Mouse (Mus musculus) heart, embryonic 12.5 days (tissue): ENCODE data around the gene Npepl1. TPM values are rescaled to one million over a fixed set of nuclear protein-coding genes. Genes with fewer than 3 reads are reported as not detected.

Source experiments
- ATAC-seq: fragments of 200-750 bp; cut with Nextera tagmentation; 2 replicates; pipeline ENCODE4 v1.8.0; 2017; ENCODE audit warnings: moderate TSS enrichment, moderate library complexity; ENCODE audit not compliant: insufficient number of reproducible peaks, low FRiP score
- H3K27ac ChIP-seq: fragments of 300-500 bp; sonication (generic); 2 replicates; pipeline ENCODE4 v1.5.1; 2016; ENCODE audit warnings: mild to moderate bottlenecking, moderate library complexity; ENCODE audit not compliant: poor library complexity, severe bottlenecking
- H3K27me3 ChIP-seq: fragments of 300-500 bp; sonication (generic); replicated peaks from 2 replicates; pipeline ENCODE4 v1.6.1; 2016; ENCODE audit warnings: mild to moderate bottlenecking, moderate library complexity
- H3K36me3 ChIP-seq: fragments of 300-500 bp; sonication (generic); 2 replicates; pipeline ENCODE4 v1.6.1; 2016; ENCODE audit warnings: mild to moderate bottlenecking, moderate library complexity
- H3K4me1 ChIP-seq: fragments of 300-500 bp; sonication (generic); replicated peaks from 2 replicates; pipeline ENCODE4 v1.6.1; 2016; ENCODE audit warnings: mild to moderate bottlenecking
- H3K4me2 ChIP-seq: fragments of 300-500 bp; sonication (generic); 2 replicates; pipeline ENCODE4 v1.6.1; 2016; ENCODE audit warnings: mild to moderate bottlenecking, moderate library complexity
- H3K4me3 ChIP-seq: fragments of 300-500 bp; sonication (generic); 2 replicates; pipeline ENCODE4 v1.5.1; 2016; ENCODE audit warnings: mild to moderate bottlenecking
- H3K9ac ChIP-seq: fragments of 300-500 bp; sonication (generic); 2 replicates; pipeline ENCODE4 v1.6.1; 2016; ENCODE audit warnings: mild to moderate bottlenecking, moderate library complexity
- H3K9me3 ChIP-seq: fragments of 300-500 bp; sonication (generic); replicated peaks from 2 replicates; pipeline ENCODE4 v1.6.1; 2016; ENCODE audit warnings: mild to moderate bottlenecking, moderate library complexity
- WGBS: fragments of 180-500 bp; shearing (Covaris S2); methylation state at CpG from one replicate; pipeline ENCODE4 v1.1.7; 2016; 5-methylcytosine and 5-hydroxymethylcytosine counted together
- polyA plus RNA-seq: library from polyadenylated mRNA; unstranded; fragments of >200 nt; fragmentation: Nextera tagmentation; extraction: Ambion mirVana; gene quantifications from 2 replicates; pipeline ENCODE4 v1.2.1, GENCODE M21; 2016

The Npepl1 gene
- polyA plus RNA-seq, 1 experiment from 2014 or later, result 46.1 TPM

- Histone ChIP-seq H3K4me3 (peak within 1 kb of the TSS; percentile 91), H3K4me1 (peaks cover 27% of the 10 kb centered on the region), H3K9me3 (no peaks in the 10 kb centered on the region), H3K27me3 (no peaks in the 10 kb centered on the region), H3K9ac (peak within 1 kb of the TSS; percentile 93), H3K36me3 (no peaks in the 10 kb centered on the region), H3K4me2 (peak within 1 kb of the TSS; percentile 99), H3K27ac (peak within 1 kb of the TSS; percentile 96)
- ATAC-seq, result peak; percentile 95
- 1% methylated on average over 32 of the region's 32 CpGs for WGBS
These were observed 34.3 kb upstream of the Npepl1 start, which contains the start of gene Stx16 for GRCm38 (mm10) chr2:174075673-174076432. Gene Stx16, plus strand, starts transcription at chr2:174076308.

- Histone ChIP-seq H3K4me1 (peaks cover 27% of the 10 kb centered on the region), H3K27me3 (no peaks in the 10 kb centered on the region), H3K9me3 (no peaks in the 10 kb centered on the region), H3K9ac (peak overlapping the region; percentile 93), H3K27ac (peak overlapping the region; percentile 96), H3K4me3 (peak overlapping the region; percentile 91), H3K36me3 (no peaks in the 10 kb centered on the region), H3K4me2 (peak overlapping the region; percentile 99)
- no peak; the same call in 1 of the 2 replicates for ATAC-seq
- under 1% methylated on average over 22 of the region's 22 CpGs for WGBS
These were observed 33.7 kb upstream of the Npepl1 start for GRCm38 (mm10) chr2:174076433-174076824.

GRCm38 (mm10) chr2:174077004-174077695 is 33.0 kb upstream of the Npepl1 start:
- WGBS, result under 1% methylated on average over 19 of the region's 19 CpGs
- Histone ChIP-seq H3K9ac (peak overlapping the region; percentile 93), H3K36me3 (no peaks in the 10 kb centered on the region), H3K4me3 (peak overlapping the region; percentile 91), H3K4me2 (peak overlapping the region; percentile 99), H3K4me1 (peaks cover 27% of the 10 kb centered on the region), H3K27ac (peak overlapping the region; percentile 96), H3K27me3 (no peaks in the 10 kb centered on the region), H3K9me3 (no peaks in the 10 kb centered on the region)
- no peak for ATAC-seq

DNA sequence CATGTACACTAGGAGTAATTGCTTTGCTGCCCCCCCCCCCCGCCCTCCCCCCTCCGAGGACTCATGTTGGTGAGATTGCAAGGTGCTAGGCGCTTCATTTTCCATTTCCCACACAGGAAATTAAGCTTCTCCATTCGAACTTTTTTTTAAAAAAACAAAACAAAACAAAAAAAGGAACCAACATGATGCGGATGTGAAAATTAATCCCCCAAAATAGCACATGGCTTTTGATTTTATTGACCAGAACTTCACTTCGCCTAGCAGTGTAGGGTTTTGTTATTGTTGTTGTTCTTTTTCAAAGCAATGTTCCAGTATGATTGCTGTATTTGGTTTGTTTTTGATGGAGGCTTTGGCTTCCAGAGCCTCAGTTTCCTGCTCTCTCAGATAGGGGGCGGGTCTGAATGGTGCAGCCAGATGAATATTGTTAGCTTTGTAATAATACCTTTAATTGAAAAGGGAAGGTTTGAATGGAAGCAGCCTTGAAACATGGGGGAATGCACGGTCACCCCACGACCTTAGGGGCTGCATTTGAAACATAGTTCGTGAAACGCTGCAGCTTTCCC is 32.3 kb upstream of the Npepl1 start:
- peaks cover 27% of the 10 kb centered on the region for H3K4me1 ChIP-seq
- 20% methylated on average over 11 of the region's 11 CpGs for WGBS
- peak overlapping the region; percentile 91 for H3K4me3 ChIP-seq
- no peak overlapping the region for H3K27ac ChIP-seq
- ATAC-seq, result no peak
- H3K4me2 ChIP-seq, result peak overlapping the region; percentile 99
- no peaks in the 10 kb centered on the region for H3K36me3 ChIP-seq
- no peaks in the 10 kb centered on the region for H3K9me3 ChIP-seq
- H3K9ac ChIP-seq, result peak overlapping the region; percentile 93
- H3K27me3 ChIP-seq, result no peaks in the 10 kb centered on the region

DNA sequence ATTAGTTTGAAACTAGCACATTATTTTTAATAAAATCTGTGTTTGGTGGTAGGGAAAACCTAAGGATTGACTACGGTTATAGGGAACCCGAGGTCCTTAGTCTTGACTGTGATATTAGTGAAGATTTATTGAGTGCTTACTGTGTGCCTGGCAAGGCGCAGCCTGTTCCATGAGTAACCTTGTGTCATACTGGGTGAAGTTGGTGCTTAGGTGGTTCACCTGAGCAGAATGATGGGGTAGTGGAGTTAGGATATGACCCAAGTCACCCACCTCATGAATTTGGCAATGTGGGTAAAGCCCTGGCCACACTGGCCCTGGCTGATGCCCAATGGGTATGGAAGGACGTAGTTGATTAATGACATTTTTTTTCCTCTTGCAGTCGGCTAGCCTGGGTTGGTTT is 28.3 kb upstream of the Npepl1 start:
- WGBS, result 86% methylated on average over 5 of the region's 5 CpGs

GRCm38 (mm10) chr2:174082380-174082918 is 27.7 kb upstream of the Npepl1 start:
- no peaks in the 10 kb centered on the region for H3K9me3 ChIP-seq
- no peak overlapping the region for H3K4me2 ChIP-seq
- peaks cover 17% of the 10 kb centered on the region for H3K4me1 ChIP-seq
- no peak overlapping the region for H3K9ac ChIP-seq
- no peak overlapping the region for H3K27ac ChIP-seq
- no peaks in the 10 kb centered on the region for H3K27me3 ChIP-seq
- H3K36me3 ChIP-seq, result peaks cover 3% of the 10 kb centered on the region; the same call in 1 of the 2 replicates
- no peak for ATAC-seq
- 80% methylated on average over 3 of the region's 3 CpGs for WGBS
- no peak overlapping the region for H3K4me3 ChIP-seq

More for the DNA sequence above, 28.3 kb upstream of the Npepl1 start:
- peaks cover 19% of the 10 kb centered on the region for H3K4me1 ChIP-seq
- H3K4me3 ChIP-seq, result no peak overlapping the region
- H3K27ac ChIP-seq, result no peak overlapping the region
- ATAC-seq, result no peak
- H3K4me2 ChIP-seq, result no peak overlapping the region
- no peak overlapping the region for H3K9ac ChIP-seq
- H3K27me3 ChIP-seq, result no peaks in the 10 kb centered on the region
- no peaks in the 10 kb centered on the region for H3K9me3 ChIP-seq
- H3K36me3 ChIP-seq, result peaks cover 3% of the 10 kb centered on the region; the same call in 1 of the 2 replicates

GRCm38 (mm10) chr2:174095086-174095485 is 15.1 kb upstream of the Npepl1 start:
- Histone ChIP-seq H3K4me3 (no peak overlapping the region), H3K36me3 (peaks cover 71% of the 10 kb centered on the region), H3K9me3 (no peaks in the 10 kb centered on the region), H3K4me1 (no peaks in the 10 kb centered on the region), H3K4me2 (no peak overlapping the region), H3K9ac (no peak overlapping the region), H3K27me3 (no peaks in the 10 kb centered on the region), H3K27ac (no peak overlapping the region)
- 94% methylated on average over 3 of the region's 3 CpGs for WGBS
- ATAC-seq, result no peak

DNA sequence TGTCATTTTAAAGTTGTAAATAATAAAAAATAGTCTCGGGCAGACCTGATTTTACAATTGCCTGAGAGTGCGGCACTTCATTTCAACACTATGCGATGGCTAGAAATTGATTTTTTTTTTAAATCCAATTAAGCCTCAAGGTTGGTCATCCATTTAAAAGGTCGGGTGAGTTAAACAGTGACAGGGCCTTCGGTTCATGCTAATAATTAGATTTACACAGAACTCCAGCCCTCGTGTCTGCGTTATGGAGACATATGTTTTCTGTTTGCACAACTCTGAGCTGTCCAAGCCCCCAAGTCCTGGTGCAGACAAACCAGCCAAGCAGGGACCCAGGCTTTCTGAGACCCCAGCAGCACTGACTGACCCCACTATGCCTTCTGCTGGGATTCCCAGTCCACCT is 7.8 kb upstream of the Npepl1 start:
- H3K4me3 ChIP-seq, result no peak overlapping the region
- H3K9me3 ChIP-seq, result no peaks in the 10 kb centered on the region
- H3K4me2 ChIP-seq, result no peak overlapping the region
- H3K27ac ChIP-seq, result no peak overlapping the region
- no peak overlapping the region for H3K9ac ChIP-seq
- peaks cover 20% of the 10 kb centered on the region for H3K36me3 ChIP-seq
- ATAC-seq, result no peak
- no peaks in the 10 kb centered on the region for H3K4me1 ChIP-seq
- 90% methylated on average over 7 of the region's 7 CpGs for WGBS
- H3K27me3 ChIP-seq, result no peaks in the 10 kb centered on the region

GRCm38 (mm10) chr2:174103527-174103926 is 6.6 kb upstream of the Npepl1 start:
- ATAC-seq, result no peak
- Histone ChIP-seq H3K4me3 (no peak overlapping the region), H3K27ac (no peak overlapping the region), H3K36me3 (peaks cover 9% of the 10 kb centered on the region), H3K9ac (no peak overlapping the region), H3K4me2 (no peak overlapping the region), H3K9me3 (no peaks in the 10 kb centered on the region), H3K4me1 (no peaks in the 10 kb centered on the region), H3K27me3 (no peaks in the 10 kb centered on the region)
- WGBS, result 68% methylated on average over 4 of the region's 4 CpGs

DNA sequence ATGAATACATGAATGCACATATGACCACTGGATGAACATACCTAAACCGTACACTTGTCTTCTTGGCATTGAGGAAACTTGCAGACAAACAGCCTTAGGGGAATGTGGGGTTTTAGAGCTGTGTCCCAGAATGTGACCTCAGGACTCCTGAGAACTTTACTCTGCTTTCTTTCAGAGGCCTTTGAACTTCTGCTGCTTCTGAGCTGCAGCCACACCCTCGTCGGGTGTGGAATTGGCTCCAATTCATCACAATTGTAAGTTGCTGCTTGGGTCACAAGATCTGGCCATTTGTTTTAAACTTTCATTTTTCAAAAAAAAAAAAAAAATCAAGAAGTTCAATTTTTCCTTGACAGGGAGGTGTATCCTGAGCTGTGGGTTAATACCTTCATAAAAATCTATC is 2.8 kb upstream of the Npepl1 start:
- Histone ChIP-seq H3K36me3 (peaks cover 9% of the 10 kb centered on the region; the same call in 1 of the 2 replicates), H3K4me1 (peaks cover 20% of the 10 kb centered on the region), H3K4me2 (no peak overlapping the region), H3K4me3 (no peak overlapping the region), H3K9ac (no peak overlapping the region), H3K27ac (no peak overlapping the region), H3K9me3 (no peaks in the 10 kb centered on the region), H3K27me3 (no peaks in the 10 kb centered on the region)
- ATAC-seq, result no peak
- 79% methylated on average over 3 of the region's 3 CpGs for WGBS
